Mouse (Mus musculus) hindbrain, embryonic 13.5 days (tissue): ENCODE data around the gene Ifi206. TPM values are rescaled to one million over a fixed set of nuclear protein-coding genes. Genes with fewer than 3 reads are reported as not detected.

Experiments
- microRNA-seq: library from miRNA; unstranded; fragments of <30 nt; microRNA quantifications from one replicate; pipeline ENCODE4, GENCODE M21; 2016
- polyA plus RNA-seq: library from polyadenylated mRNA; unstranded; fragments of >200 nt; fragmentation: Nextera tagmentation; extraction: Ambion mirVana; gene quantifications from 2 replicates; pipeline ENCODE4 v1.2.1, GENCODE M21; 2015

Gene Ifi206
- polyA plus RNA-seq, 1 experiment from 2014 or later: not detected

Small RNA genes lying within 50 kb of the gene (microRNA-seq; reads per million reads assigned to microRNA genes)
- gene Gm44481: not detected

Other genes starting within 250 kb of the Ifi206 start
- not detected in 2 replicates for gene Olfr418, start 225.0 kb downstream of the Ifi206 start, polyA plus RNA-seq
- not detected in 2 replicates for gene Mptx2, start 213.3 kb downstream of the Ifi206 start, polyA plus RNA-seq
- gene Ackr1, start 157.3 kb downstream of the Ifi206 start, polyA plus RNA-seq: 15.1 and 16.8 TPM in 2 replicates
- 1.9 and 2.1 TPM in 2 replicates for gene Aim2, start 140.2 kb downstream of the Ifi206 start, polyA plus RNA-seq
- gene Cadm3, start 123.3 kb downstream of the Ifi206 start, polyA plus RNA-seq: 50.0 and 52.9 TPM in 2 replicates
- not detected in 2 replicates for gene Ifi214, start 44.9 kb upstream of the Ifi206 start, polyA plus RNA-seq
- gene Ifi213, start 108.2 kb upstream of the Ifi206 start, polyA plus RNA-seq: not detected in 2 replicates
- gene Ifi209, start 139.9 kb upstream of the Ifi206 start, polyA plus RNA-seq: not detected in 2 replicates
- gene Ifi208, start 182.6 kb upstream of the Ifi206 start, polyA plus RNA-seq: not detected in 2 replicates